Mouse (Mus musculus): ENCODE measurements around the gene Ccdc42. TPM values are rescaled to one million over a fixed set of nuclear protein-coding genes. Genes with fewer than 3 reads are reported as not detected.

The Ccdc42 gene
- under 1 TPM in 1 of 2 experiments, not detected in 1; 0.52 TPM for total RNA-seq (2021)

DNA sequence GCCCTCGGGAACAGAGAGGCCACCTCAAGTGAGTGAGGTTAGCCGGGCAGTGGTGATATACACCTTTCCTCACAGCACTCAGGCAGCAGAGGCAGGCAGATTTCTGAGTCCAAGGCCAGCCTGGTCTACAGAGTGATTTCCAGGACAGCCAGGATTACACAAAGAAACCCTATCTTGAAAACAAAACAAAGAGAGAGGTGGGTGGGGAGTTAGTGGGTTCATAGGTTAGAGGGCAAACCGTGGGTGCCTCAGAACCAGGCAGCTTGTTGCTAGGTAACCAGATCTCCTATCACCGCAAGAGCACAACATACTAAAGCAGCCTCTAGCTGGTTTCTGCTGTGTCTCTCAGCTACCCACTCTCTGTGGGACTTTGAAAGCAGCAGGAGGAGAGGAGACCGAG is at the start of gene Ccdc42:
Gene Ccdc42 (plus strand): TSS at position 301 of the 400 bp plus-strand sequence.
- no peak for DNase-seq
- intact Hi-C loops (cut with DNase I): no loop called here

DNA sequence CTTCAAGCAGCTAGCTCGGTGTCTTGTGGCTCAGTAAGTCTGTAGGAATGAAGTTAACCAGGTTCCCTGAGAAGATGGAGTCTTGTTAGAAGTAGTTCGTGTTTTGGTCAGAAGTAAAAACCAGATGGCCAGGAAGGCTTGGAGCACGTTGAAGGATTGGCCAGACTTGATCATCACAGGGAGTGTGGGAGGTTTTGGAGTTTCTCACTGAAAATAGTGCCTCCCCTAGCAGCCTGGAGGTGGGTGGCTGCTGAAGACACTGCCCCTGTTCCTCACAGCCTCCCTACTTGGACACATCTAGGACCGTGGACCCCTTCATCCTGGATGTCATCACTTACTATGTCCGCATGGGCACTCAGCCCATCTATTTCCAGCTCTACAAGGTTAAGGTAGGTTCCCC is 47.2 kb upstream of the Ccdc42 start:
- intact Hi-C loops (cut with DNase I): no loop called here
- no peak for DNase-seq

DNA sequence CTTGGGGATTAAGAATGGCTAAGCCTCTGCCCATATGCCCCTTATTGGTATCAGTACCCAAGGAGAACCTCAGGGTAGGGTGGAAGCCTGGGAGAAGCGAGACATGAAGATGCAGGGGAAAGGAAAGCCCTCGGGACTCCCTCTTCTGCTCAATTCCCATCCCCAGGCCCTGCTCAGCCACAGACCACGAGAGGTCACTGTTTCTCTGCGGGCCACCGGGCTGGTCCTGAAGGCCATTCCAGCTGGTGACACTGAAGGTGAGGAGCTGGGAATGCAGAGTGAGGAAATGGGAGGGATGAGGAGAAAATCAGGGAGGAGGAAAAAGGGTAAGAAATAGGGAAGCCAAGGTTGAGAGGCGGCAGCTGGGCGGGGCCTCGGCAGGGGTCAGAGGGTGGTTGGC is 42.3 kb upstream of the Ccdc42 start:
- no peak for DNase-seq
- intact Hi-C loops (cut with DNase I): no loop called here

DNA sequence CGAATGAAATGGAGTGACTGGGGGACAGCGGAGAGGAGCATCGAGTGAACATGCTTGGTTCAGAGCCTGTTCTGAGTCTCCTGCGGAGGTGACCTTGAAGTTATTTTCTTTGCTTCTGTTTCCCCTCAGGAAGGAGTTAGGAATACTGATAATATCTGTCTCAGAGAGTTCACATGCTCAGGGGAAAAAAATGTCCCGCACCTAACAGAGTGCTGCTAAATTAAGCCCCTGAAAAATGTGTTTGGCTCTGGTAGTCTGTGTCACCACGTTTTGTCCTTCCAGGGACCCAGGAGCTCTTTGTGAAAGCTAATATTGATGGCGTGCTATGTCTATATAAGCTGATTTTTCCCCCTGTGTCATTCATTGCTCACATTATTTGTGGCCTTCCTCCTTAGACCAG is 41.6 kb upstream of the Ccdc42 start:
- intact Hi-C loops (cut with DNase I): no loop called here

DNA sequence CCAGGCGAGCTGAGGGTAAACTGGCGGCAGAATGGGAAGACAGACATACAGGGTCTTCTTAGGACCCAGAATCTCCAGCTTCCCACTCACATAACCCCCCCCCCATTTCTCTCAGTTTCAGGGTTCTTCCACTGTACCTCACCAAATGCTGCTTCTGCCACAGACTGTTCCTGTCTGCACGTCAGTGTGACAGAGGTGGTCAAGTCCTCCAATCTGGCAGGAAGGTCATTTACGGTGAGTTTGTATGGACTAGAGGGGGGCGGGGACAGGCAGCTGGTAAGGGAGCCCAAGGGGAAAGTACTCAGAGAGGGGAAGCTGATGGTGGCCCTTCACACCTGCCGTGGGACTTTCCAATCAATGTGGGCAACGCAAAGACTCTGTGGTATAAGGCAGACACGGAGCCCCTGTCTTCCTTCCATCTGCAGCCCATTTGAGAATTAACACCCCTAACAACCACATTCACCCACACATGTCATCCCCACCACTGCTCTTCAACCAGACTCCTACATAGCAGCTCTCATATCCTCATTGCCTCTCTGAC is 41.1 kb upstream of the Ccdc42 start:
- intact Hi-C loops (cut with DNase I): no loop called here

More for the DNA sequence above, 41.6 kb upstream of the Ccdc42 start:
- DNase-seq: no peak

DNA sequence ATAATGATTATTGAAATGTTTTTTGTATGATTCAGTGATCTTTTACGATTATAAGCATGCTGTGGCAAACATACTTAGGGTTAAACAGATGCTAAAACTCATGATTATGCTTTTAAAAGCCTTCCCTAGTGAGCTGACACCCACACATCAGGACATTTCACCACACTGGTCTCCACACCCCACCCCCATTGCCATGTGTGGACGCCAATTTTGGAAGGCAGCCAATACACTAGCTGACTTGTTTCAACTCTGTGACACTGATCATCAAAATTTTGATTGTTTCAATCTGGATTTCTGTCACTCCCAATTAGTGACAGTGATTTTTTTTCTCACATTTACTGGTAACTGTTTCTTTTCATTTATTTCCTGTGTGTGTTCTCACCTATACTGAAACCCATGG is 39.3 kb upstream of the Ccdc42 start:
- intact Hi-C loops (cut with DNase I): no loop called here
- DNase-seq: no peak

More for the DNA sequence above, 41.1 kb upstream of the Ccdc42 start:
- DNase-seq: no peak

DNA sequence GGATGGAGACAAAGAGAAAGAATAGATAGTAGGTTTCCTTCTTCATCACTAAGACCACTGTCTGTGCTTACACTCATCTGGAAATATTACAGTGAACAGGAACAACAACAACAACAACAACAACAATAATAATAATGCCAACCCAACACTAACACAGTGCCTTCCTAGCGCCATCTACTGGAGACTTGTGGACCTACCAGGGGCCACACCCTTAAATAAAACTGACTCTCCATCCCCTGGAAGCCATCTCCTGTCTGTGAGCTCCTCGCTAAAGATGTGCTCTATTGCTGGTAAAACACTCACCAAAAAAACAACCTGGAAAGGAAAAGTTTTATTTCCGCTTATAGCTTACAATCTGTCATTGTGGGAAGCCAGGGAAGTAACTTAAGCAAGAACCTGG is 37.2 kb upstream of the Ccdc42 start:
- intact Hi-C loops (cut with DNase I): no loop called here
- no peak for DNase-seq

DNA sequence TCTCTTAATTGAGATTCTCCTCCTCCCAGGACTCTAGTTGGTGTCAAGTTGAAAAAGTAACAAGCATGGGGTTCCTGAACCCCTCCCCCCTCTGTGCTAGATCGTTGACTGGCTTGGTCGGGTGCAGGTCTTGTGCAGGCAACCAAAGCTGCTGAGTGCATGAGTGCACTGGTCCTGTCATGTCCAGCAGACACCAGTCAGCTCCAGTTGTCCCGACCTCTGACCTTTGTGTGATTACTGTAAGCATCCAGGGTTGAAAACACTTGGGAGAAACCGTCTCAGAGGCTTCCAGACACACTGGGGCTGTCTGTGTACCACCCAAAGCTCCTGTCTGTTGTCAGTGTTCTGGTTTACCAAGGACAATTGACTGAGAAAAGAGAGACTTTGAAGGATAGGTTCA is 36.5 kb upstream of the Ccdc42 start:
- intact Hi-C loops (cut with DNase I): no loop called here
- DNase-seq: no peak

DNA sequence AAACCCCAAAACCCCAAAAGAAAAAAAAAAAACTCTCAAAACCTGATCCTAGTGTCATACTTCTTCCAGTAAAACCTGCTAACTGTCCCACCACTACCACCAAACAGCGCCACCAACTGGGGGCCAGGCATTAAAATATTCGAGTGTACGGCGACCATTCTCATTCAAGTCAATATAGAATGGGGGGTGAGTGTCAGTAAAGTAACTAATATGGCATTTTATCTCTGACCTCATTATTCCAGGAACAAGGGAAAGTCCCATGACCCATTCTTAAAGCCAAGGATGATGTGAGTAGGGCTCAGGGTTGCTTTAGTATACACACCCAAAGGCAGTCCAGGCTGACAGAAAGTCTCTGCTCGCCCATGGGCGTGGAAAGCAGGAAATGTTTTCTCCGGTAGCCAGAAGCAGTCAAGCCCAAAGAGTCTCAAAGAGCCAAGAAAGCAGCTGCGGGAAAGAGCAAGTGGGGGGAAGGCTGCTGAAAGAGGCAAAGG is 32.8 kb upstream of the Ccdc42 start:
- intact Hi-C loops (cut with DNase I): no loop called here
- DNase-seq: peak; percentile 45

DNA sequence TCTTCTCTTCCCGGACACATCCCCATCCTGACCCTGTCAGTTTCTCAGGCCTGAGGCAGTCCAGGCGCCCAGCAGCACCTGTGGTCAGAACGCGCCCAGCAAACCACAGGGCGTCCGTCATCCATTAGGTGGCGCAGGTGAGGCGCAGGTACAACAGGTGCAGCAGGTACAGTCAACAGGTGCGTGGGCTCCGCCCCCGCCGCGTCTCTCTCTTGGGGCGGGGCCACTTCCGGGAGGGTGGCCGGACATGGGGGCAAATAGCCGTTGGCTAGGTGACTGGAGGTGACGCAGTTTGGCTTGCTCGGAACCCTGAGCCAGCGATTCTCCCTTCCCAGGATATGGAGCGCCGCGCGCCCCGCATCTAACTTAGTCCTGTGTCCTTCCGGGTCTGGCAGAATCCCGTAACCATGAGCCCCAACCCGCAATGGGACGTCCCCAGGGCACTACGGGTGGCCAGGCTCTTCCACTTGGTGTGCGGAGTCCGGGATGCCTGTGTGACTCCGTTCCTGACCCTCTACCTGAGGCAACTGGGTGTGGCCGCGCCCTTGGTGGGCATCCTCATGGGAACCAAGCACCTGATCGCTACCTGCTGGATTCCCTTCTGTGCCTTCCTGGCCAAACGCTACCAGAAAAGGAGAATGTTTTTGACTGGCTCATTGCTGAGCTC is 30.8 kb upstream of the Ccdc42 start, which contains the start of gene Mfsd6l:
Gene Mfsd6l (plus strand): TSS at position 269 of the 667 bp plus-strand sequence.
- intact Hi-C loops (cut with DNase I): no loop called here
- DNase-seq: no peak

DNA sequence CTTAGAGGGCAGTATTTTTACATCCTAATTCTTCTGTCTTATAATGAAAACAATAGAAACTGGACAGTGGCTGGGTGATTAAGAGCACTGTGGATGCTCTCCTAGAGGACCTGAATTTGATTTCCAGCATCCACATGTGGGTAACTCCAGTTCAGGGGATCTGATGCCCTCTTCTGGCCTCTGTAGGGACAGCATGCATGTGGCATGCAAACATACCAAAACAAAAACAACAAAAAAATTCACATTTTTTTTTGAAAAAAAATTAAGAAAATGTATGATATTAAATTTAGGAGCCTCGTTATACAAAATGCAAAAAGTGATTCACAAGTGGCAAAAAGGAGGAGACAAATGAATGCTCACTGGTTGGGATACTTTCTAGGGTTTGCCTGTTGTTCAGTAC is 27.3 kb upstream of the Ccdc42 start:
- intact Hi-C loops (cut with DNase I): no loop called here
- DNase-seq: no peak

DNA sequence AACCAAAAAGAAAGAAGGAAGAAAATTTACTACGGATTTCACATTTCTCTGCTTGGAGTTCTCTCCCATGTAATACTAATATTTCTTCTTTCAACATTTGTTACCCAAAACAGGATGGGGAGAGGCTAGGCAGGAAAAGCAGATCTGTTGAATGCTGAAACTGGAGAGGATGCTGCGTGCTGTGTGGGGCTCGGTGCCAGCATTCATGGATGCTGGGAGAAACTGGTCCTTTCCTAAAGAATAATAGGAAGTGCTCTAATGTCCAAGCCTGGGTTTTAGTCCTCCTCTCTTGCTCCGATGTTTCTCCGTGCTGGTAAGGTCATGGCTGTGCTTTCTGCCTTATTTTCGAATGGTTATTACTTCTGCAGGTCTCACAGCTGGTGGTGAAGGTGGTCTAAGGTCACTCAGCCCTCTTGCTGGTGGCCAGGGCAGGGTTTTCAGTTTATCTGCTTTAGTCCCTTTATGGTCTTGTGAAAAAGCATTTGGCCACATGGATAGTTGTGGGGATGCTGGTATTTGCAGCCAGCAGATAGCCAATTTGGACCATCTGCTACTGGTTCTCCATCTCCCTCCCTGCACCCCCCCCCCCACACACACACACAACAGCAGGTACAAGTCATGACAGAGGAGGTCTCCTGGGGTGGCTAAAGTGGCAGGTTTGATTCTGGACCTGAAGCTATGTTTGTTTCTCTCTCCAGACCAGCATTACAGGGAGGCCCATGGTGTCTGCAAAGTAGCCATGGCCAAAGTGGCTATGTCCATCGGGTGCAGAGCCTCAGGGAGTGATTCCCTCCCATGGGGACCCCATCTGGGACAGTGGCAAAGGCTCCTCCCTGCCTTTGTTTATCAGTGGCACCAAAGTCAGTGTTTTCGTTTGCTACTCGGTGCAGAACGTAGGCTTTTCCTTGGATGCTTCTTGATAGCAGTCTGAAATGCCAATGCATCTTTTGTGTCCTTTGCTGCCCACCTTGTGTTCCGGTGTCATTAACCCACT is 24.6 kb upstream of the Ccdc42 start:
- intact Hi-C loops (cut with DNase I): no loop called here
- DNase-seq: peak; percentile 37

DNA sequence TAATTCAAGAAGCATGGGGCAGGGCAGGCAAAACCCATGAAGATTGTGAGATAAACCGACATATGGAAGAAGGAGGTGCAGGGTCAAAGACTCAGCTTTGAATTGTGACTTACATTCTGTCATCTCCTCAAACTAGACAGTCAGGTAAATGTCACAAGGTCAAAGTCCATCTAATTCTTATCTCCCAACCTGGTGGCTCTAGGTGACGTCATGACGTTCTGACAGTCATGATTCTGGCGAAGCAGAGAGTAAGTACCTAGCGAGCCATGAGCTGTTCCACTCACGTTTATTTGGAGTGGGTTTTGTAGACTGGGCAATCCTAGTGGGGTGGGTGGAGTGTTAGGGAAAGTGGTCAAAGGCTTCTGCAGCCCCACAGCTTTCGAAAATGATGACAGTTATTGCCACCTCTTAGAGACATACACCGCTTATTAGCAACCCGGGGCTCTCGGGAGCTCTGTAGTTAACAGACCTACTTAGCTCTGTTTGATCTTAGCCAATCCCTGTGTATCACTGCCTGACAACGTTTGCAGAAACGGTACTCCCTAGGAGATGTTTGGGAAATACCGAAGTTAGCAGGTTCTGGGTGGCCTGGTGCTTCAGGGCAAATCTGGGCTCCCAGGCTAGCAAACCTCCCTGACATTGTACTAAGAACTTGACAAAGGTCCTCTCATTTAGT is 22.3 kb upstream of the Ccdc42 start:
- no peak for DNase-seq
- intact Hi-C loops (cut with DNase I): loop anchor here (5.0 kb wide), 1 partner anchor 128 kb away; the partner anchor contains the start of gene Myh10

DNA sequence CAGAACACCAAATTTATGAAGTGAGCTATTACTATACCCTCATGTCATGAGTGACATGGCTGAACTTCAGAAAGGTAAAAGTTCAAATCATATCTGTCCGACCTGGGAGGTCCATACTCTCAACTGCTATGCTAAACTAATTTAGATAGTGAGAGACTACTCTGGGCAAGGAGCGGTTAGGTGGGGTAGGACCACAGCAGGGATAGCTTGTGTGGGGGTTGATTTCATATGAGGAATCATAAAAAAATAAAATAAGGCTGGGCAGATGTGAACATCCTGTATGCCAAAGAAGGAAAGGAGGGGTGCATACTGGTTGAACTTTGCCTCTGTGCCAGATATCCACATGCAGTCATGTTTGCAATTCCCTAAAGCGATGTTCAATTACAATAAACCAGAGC is 21.8 kb upstream of the Ccdc42 start:
- no peak for DNase-seq
- intact Hi-C loops (cut with DNase I): loop anchor here (5.0 kb wide), 1 partner anchor 127 kb away; the partner anchor contains the start of gene Myh10

DNA sequence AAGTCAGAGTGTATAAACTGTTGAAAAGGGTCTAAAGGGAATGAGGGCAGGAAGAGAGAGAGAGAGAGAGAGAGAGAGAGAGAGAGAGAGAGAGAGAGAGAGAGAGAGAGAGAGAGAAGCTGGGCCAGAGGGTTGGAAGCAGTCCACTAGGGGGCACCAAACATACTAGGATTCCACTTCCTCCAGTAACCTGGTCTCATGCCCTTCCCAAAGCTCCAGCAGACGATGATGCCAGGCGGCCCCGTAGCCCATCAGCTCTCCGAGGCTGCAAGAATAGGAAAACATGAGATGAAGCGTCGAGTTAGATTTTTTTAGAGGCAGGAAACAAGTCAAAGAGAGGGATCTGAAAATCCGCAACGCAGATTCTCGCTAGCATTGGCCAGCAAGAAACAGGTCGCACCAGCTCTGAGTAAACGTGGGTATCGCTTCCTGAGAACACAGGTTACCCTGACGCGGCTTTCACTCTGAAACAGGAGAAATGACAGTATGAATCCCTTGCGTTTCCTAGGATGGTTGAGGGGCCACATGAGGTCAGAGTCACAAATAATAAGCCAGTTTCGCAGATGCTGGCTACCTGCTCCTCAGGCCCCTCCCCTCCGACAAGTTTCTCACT is 20.3 kb upstream of the Ccdc42 start:
- DNase-seq: peak; percentile 90
- intact Hi-C loops (cut with DNase I): loop anchor here (5.0 kb wide), 1 partner anchor 126 kb away; the partner anchor contains the start of gene Myh10

DNA sequence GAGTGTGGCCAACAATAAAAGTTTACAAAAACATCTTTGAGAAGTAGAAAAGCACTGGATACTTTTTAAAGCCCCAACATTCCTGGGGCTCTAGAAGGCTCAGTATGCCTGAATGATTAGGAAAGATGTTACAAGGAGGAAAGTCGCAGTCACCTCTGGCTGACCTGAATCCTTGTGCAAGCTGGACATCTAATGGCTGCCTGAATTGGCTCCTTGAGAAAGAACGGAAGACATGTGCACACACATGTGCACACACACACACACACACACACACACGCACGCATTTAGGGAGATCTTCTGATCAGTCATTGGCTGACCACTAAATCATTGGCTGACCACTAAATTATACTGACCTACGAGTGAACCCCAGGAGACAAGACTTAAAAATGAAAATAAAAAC is 16.0 kb upstream of the Ccdc42 start:
- DNase-seq: no peak
- intact Hi-C loops (cut with DNase I): no loop called here

DNA sequence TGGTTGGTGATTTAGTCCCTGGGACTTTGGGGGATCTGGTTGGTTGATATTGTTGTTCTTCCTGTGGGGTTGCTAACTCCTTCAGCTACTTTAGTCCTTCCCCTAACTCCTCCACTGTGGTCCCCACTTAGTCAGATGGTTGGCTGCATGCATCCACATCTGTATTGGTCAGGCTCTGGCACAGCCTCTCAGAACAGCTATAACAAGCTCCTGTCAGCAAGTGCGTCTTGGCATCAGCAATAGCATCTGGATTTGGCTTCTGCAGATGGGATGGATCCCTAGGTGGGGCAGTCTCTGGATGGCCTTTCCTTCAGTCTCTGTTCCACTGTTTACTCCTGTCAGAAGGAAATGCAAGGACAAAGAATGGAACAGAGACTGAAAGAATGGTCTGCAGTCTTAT is 9.7 kb upstream of the Ccdc42 start:
- DNase-seq: no peak
- intact Hi-C loops (cut with DNase I): no loop called here

DNA sequence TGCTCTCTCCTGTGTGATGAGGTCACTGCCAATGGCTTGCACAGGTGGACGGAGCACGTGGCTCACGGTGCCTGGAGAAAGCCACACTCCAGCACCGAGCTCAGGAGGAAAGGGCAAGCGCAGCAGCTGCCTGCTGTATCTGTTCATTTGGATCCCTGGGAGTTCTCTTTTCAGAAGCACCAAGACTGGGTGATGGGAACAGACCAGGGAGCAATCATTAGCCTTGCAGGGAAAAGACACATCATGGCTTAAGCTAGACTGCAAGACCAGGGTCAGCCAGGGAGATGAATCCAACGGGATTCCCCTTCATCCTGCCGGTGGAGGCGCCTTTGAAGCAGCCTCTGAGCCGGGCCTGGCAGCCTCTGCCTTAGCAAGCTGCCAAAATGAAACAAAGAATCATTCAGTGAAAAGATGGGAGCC is 7.3 kb upstream of the Ccdc42 start:
- intact Hi-C loops (cut with DNase I): no loop called here
- DNase-seq: peak; percentile 82

DNA sequence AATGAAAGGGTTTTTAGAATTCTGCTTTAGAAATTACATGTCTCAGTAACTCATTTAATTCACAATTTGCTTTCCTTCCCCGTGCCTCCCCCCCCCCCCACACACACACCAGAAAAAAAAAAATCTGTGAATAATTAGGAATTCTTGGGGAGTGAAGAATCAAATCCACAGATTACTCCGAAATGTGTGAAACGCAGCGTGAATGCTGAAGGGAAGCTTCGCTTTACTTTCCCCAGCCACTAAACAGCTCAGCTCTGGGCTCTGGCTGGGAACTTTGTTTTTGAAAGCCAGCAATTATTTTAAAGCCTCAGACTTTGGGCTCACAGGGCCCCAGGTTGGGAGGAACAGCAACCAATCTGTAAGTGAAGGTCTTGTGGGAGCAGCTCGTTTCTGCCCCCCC is 6.3 kb upstream of the Ccdc42 start:
- no peak for DNase-seq
- intact Hi-C loops (cut with DNase I): loop anchor here (5.0 kb wide), 1 partner anchor 112 kb away; the partner anchor contains the start of gene Myh10

DNA sequence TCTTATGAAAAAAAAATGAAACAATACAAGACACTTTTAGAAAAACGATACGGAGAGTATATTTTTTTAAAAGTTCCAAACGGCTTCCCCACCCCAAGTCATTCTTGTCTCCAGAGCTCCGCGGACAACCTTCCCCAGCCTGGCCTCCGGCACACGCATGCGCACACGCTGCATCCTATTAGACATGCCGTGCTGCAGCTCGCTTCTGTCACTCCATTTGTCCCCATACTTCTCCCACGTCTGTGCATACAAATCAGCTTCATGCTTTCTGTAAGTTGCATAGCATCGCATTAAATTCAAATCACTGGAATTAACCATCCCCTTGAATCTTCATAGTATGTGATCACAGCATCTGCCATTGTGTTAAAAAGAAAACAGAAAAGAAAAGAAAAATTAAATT is 3.6 kb upstream of the Ccdc42 start:
- intact Hi-C loops (cut with DNase I): loop anchor here (5.0 kb wide), 1 partner anchor 109 kb away; the partner anchor contains the start of gene Myh10
- DNase-seq: peak; percentile 60

Measured in left cerebral cortex, postnatal 4 days (tissue).